Mouse (Mus musculus) brain, embryonic 14.5 days (tissue): ENCODE results near the gene Ppil3.

Experiments used
- CTCF ChIP-seq: fragments of 200-500 bp; IDR thresholded peaks from 2 replicates; pipeline ENCODE4 v1.5.1; 2012; ENCODE audit warnings: inconsistent platforms, mild to moderate bottlenecking, moderate library complexity, borderline replicate concordance; ENCODE audit not compliant: insufficient read depth, insufficient read length; ENCODE audit errors: extremely low read depth
- POLR2A ChIP-seq: fragments of 200-500 bp; IDR thresholded peaks from 2 replicates; pipeline ENCODE4 v1.6.1; 2012; ENCODE audit warnings: mild to moderate bottlenecking, inconsistent platforms, borderline replicate concordance; ENCODE audit not compliant: poor library complexity, insufficient read depth, insufficient read length, severe bottlenecking; ENCODE audit errors: extremely low read depth

GRCm38 (mm10) chr1:58482647-58483046, 37.4 kb upstream of the Ppil3 start:
- TF ChIP-seq CTCF (no peak), POLR2A (no peak)
